In the genomic region with DNA sequence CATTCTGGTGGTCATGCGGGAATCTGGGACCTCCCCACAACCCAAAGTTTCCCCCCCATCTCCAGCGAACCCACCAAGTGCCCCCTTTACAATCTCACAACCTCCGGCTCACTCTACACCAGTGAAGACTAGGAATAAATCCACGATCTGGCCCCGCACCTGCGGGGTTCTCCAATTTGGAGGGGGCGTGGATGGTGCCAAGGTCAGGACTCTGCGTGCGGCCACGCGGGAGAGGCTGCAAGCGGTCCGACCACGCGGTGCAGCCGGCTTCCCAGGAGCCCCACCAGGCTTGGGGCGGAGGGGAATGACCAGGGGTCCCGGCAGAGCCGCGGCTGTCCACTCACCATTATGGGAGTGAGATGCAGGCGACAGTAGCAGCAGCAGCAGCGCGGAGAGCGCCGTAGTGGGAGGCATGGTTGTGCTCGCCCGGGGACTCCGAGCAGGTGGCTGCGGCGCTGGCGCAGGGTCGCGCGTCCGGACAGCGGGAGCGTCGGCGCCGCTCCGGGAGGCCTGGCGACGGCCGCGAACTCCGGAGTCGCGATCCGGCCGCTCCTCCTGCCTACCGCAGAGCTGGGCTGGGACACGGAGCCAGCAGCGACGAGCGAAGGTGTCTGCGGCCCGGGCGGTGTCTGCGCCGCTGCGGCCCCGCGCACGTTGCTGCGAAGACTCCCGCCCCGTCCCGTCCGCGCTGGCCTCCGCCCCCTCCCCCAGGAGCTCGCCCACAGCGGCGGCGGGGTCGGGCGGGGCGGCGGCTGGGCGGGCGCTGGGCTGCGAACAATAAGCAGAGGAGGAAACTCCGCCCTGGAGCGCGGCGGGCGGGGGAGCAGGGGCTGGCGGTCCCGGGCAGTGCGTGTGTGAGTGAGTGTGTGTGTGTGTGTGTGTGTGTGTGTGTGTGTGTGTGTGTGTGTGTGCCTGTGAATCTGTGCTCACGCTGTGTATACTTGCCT, we compare ENCODE assay signal across 8 mouse cellular contexts. TPM values are rescaled to one million over a fixed set of nuclear protein-coding genes. Genes with fewer than 3 reads are reported as not detected.
DNase-seq lines count a peak whose midpoint lies in the region; ATAC-seq and TF ChIP-seq lines count a peak whose summit lies in the region.

TSS of gene Podxl (minus strand) at position 747 of the 947 bp plus-strand sequence.

- TF ChIP-seq POLR2A in MEL (IDR thresholded peaks at IDR 0.05; ENCODE audit: control insufficient read depth in 1 of 2, insufficient read depth in 1 of 2, low read depth in 1 of 2, low read length in 2 of 2, poor library complexity in 1 of 2): peak; percentile 42 to 57; a peak in 2 of 4 replicates

- H3K9ac ChIP-seq in MEL (ENCODE audit: control insufficient read depth, low read depth, low read length, poor library complexity, severe bottlenecking): peak within 1 kb of the TSS; percentile 82
- H3K9ac ChIP-seq in hindbrain, embryonic 14.5 days: peak within 1 kb of the TSS; percentile 91

- H3K4me1 ChIP-seq in MEL (ENCODE audit: control insufficient read depth in 1 of 2, insufficient read depth in 2 of 2, low read length in 2 of 2): peaks cover 0 to 15% of the 10 kb centered on the region in 2 experiments; a peak in 3 of 4 replicates
- peaks cover 37% of the 10 kb centered on the region for H3K4me1 ChIP-seq in hindbrain, embryonic 14.5 days (replicated peaks; ENCODE audit: control insufficient read depth, insufficient read depth, low read length)

- TF ChIP-seq RAD21 in MEL (IDR thresholded peaks at IDR 0.05; ENCODE audit: low read depth, low read length): no peak

- H3K9me3 ChIP-seq in MEL (replicated peaks; ENCODE audit: insufficient read depth, low read length): no peaks in the 10 kb centered on the region
- no peaks in the 10 kb centered on the region for H3K9me3 ChIP-seq in hindbrain, embryonic 14.5 days (ENCODE audit: control insufficient read depth, low read length)

- no peak for TF ChIP-seq EP300 in MEL (IDR thresholded peaks at IDR 0.05; ENCODE audit: low read depth in 1 of 2, low read length in 2 of 2)

- peak; percentile 85 for DNase-seq in MEL (ENCODE audit: low read depth, low spot score)
- DNase-seq in cerebellum, adult 9-10 months: peak; percentile 6
- DNase-seq in gastrocnemius, adult 2 months: peak; percentile 84
- peak; percentile 69 for DNase-seq in hindbrain, embryonic 14.5 days (ENCODE audit: low spot score)
- peak; percentile 64 to 65 for DNase-seq in left cerebral cortex, adult 2 months (ENCODE audit: extremely low spot score in 1 of 2, low spot score in 2 of 2)
- peak; percentile 87 to 94 for DNase-seq in lung, postnatal 4 days
- DNase-seq in right cerebral cortex, adult 18-20 months: peak; percentile 59
- DNase-seq in urinary bladder, adult 18-20 months (ENCODE audit: low spot score in 2 of 2): peak; percentile 55 to 68

- H3K79me2 ChIP-seq in MEL (ENCODE audit: control insufficient read depth, insufficient read depth, low read length, poor library complexity): peaks cover 13% of the 10 kb centered on the region

- H3K27me3 ChIP-seq in MEL (ENCODE audit: control insufficient read depth in 1 of 2, insufficient read depth in 2 of 2, low read length in 2 of 2): no peaks in the 10 kb centered on the region
- H3K27me3 ChIP-seq in hindbrain, embryonic 14.5 days (ENCODE audit: control insufficient read depth, insufficient read depth, low read length): no peaks in the 10 kb centered on the region

- under 1% methylated on average over 75 of the region's 91 CpGs for WGBS in hindbrain, embryonic 14.5 days

- peak within 1 kb of the TSS; percentile 75 for H3K4me2 ChIP-seq in hindbrain, embryonic 14.5 days (replicated peaks)

- intact Hi-C loops in gastrocnemius, adult 2 months (cut with DNase I): no loop called here
- intact Hi-C loops in left cerebral cortex, adult 2 months (cut with DNase I): no loop called here

- no peak for TF ChIP-seq CTCF in MEL (IDR thresholded peaks at IDR 0.05 in 2 of 3, conservative IDR thresholded peaks at IDR 0.05 in 1 of 3; ENCODE audit: control insufficient read depth in 1 of 3, insufficient read depth in 1 of 3, low read depth in 2 of 3, low read length in 3 of 3, poor library complexity in 1 of 3, severe bottlenecking in 1 of 3)
- no peak for TF ChIP-seq CTCF in gastrocnemius, adult 2 months (IDR thresholded peaks at IDR 0.05)
- no peak for TF ChIP-seq CTCF in left cerebral cortex, adult 2 months (IDR thresholded peaks at IDR 0.05)

- ATAC-seq in hindbrain, embryonic 14.5 days (ENCODE audit: low FRiP score): peak; percentile 89

- H3K36me3 ChIP-seq in MEL (ENCODE audit: control insufficient read depth in 1 of 2, insufficient read depth in 2 of 2, low read length in 2 of 2): peaks cover 0 to 5% of the 10 kb centered on the region in 2 experiments; a peak in 2 of 4 replicates
- no peaks in the 10 kb centered on the region for H3K36me3 ChIP-seq in hindbrain, embryonic 14.5 days (replicated peaks; ENCODE audit: control insufficient read depth, insufficient read depth)

- no peak within 1 kb of the TSS for H3K27ac ChIP-seq in MEL (ENCODE audit: control insufficient read depth, low read depth, low read length)
- peak within 1 kb of the TSS; percentile 86 for H3K27ac ChIP-seq in gastrocnemius, adult 2 months
- peak within 1 kb of the TSS; percentile 76 for H3K27ac ChIP-seq in hindbrain, embryonic 14.5 days
- peak within 1 kb of the TSS; percentile 69 for H3K27ac ChIP-seq in left cerebral cortex, adult 2 months

- peak within 1 kb of the TSS; percentile 80 to 84 for H3K4me3 ChIP-seq in MEL (ENCODE audit: control insufficient read depth in 1 of 2, insufficient read depth in 1 of 2, low read depth in 2 of 2, low read length in 2 of 2)
- peak within 1 kb of the TSS; percentile 86 for H3K4me3 ChIP-seq in gastrocnemius, adult 2 months
- H3K4me3 ChIP-seq in hindbrain, embryonic 14.5 days (replicated peaks; ENCODE audit: low read length): peak within 1 kb of the TSS; percentile 90
- peak within 1 kb of the TSS; percentile 78 for H3K4me3 ChIP-seq in left cerebral cortex, adult 2 months

TF ChIP-seq in MEL, 35 proteins besides CTCF, POLR2A, EP300 and RAD21:
- TF ChIP-seq NRF1 (IDR thresholded peaks at IDR 0.05; ENCODE audit: insufficient read depth, low read depth, low read length, poor library complexity, severe bottlenecking) (peak; percentile 59), UBTF (IDR thresholded peaks at IDR 0.05; ENCODE audit: borderline replicate concordance, insufficient read depth, low read depth, low read length) (peak; percentile 60; the same call in 1 of the 2 replicates), ZKSCAN1 (IDR thresholded peaks at IDR 0.05; ENCODE audit: low read depth, low read length) (no peak), SIN3A (IDR thresholded peaks at IDR 0.05; ENCODE audit: low read length) (peak; percentile 25; the same call in 1 of the 2 replicates), MYC (IDR thresholded peaks at IDR 0.05; ENCODE audit: low read depth, low read length) (0 out of 2 replicates have a peak, but pooled peaks have one; percentile 22), NELFE (IDR thresholded peaks at IDR 0.05; ENCODE audit: low read depth, low read length) (peak; percentile 59), MXI1 (IDR thresholded peaks at IDR 0.05; ENCODE audit: low read depth, low read length) (peak; percentile 80), TAL1 (IDR thresholded peaks at IDR 0.05; ENCODE audit: low read length) (no peak), MYB (IDR thresholded peaks at IDR 0.05; ENCODE audit: low read depth, low read length) (no peak)

RNA-seq across cellular contexts. Expression of gene Podxl, which starts in this region (rescaled TPM):
- 14.2 and 19.1 TPM in 2 replicates for total RNA-seq in MEL (2012; rRNA removed)
- 10 to 100 TPM in 1 of 2 experiments, not detected in 1; 40.8 TPM for polyA plus RNA-seq in MEL (2012; ENCODE audit: insufficient read depth in 1 of 2, insufficient read length in 2 of 2, low read depth in 1 of 2, low replicate concordance in 2 of 2, missing spikeins in 1 of 2)
- total RNA-seq in gastrocnemius, adult 2 months (2021): 10 to 100 TPM; 22.0 to 31.9 TPM
- polyA plus RNA-seq in hindbrain, embryonic 14.5 days (2014; fragmentation: Nextera tagmentation; extraction: Ambion mirVana): 8.7 and 9.8 TPM in 2 replicates
- 10 to 100 TPM; 20.2 to 23.2 TPM for total RNA-seq in left cerebral cortex, adult 2 months (2021)

Comparison
In these comparisons a context has a peak if more than half of its experiments do, and no peak if none do; other contexts are left out.
1. DNase-seq: peak in every context shown above with its lines; median percentile 90 in lung, postnatal 4 days; 85 in MEL; 84 in gastrocnemius, adult 2 months; 69 in hindbrain, embryonic 14.5 days; 64 in left cerebral cortex, adult 2 months; 62 in urinary bladder, adult 18-20 months; 59 in right cerebral cortex, adult 18-20 months; 6 in cerebellum, adult 9-10 months.